Mouse (Mus musculus) kidney, postnatal 0 days (tissue): ENCODE results near the gene Glmp. TPM values are rescaled to one million over a fixed set of nuclear protein-coding genes. Genes with fewer than 3 reads are reported as not detected.

Experiments used
- ATAC-seq: fragments of 200-750 bp; cut with Nextera tagmentation; replicated peaks from 2 replicates; pipeline ENCODE4 v1.8.0; 2017; ENCODE audit warnings: low read depth, moderate number of reproducible peaks, moderate TSS enrichment, moderate library complexity; ENCODE audit not compliant: low FRiP score
- DNase-seq: peaks from one replicate; pipeline ENCODE4 v3.0.0-alpha.2; 2016; ENCODE audit warnings: low spot score
- H3K27ac ChIP-seq: fragments of 300-500 bp; sonication (generic); 2 replicates; pipeline ENCODE4 v1.5.1; 2014; ENCODE audit warnings: mild to moderate bottlenecking
- H3K27me3 ChIP-seq: fragments of 300-500 bp; sonication (generic); 2 replicates; pipeline ENCODE4 v1.6.1; 2014; ENCODE audit warnings: low read length, mixed read lengths; ENCODE audit not compliant: insufficient read depth
- H3K36me3 ChIP-seq: fragments of 300-500 bp; sonication (generic); 2 replicates; pipeline ENCODE4 v1.6.1; 2014; ENCODE audit warnings: low read length, mixed read lengths; ENCODE audit not compliant: insufficient read depth
- H3K4me1 ChIP-seq: fragments of 300-500 bp; sonication (generic); replicated peaks from 2 replicates; pipeline ENCODE4 v1.6.1; 2014; ENCODE audit warnings: antibody characterized with exemption, low read length, mixed read lengths; ENCODE audit not compliant: insufficient read depth
- H3K4me2 ChIP-seq: fragments of 300-500 bp; sonication (generic); 2 replicates; pipeline ENCODE4 v1.6.1; 2014; ENCODE audit warnings: mild to moderate bottlenecking, low read length, moderate library complexity, mixed read lengths
- H3K4me3 ChIP-seq: fragments of 300-500 bp; sonication (generic); replicated peaks from 2 replicates; pipeline ENCODE4 v1.5.1; 2014; ENCODE audit warnings: low read depth, low read length
- H3K9ac ChIP-seq: fragments of 300-500 bp; sonication (generic); 2 replicates; pipeline ENCODE4 v1.6.1; 2014; ENCODE audit warnings: low read depth, low read length
- H3K9me3 ChIP-seq: fragments of 300-500 bp; sonication (generic); replicated peaks from 2 replicates; pipeline ENCODE4 v1.6.1; 2016; ENCODE audit warnings: low read length, inconsistent platforms, mixed read lengths
- CTCF ChIP-seq: IDR thresholded peaks from 2 replicates; pipeline ENCODE4 v1.5.1; 2016; ENCODE audit warnings: antibody characterized with exemption, low read depth, mild to moderate bottlenecking, moderate library complexity
- WGBS: fragments of 180-500 bp; shearing (Covaris S2); extraction: QIAGEN DNeasy Blood & Tissue Kit; methylation state at CpG from one replicate; pipeline ENCODE4 v1.1.7; 2014; 5-methylcytosine and 5-hydroxymethylcytosine counted together
- polyA plus RNA-seq: library from polyadenylated mRNA; unstranded; fragments of >200 nt; fragmentation: Nextera tagmentation; extraction: Ambion mirVana; gene quantifications from 2 replicates; pipeline ENCODE4 v1.2.1, GENCODE M21; 2015

Glmp gene
- polyA plus RNA-seq, 1 experiment from 2014 or later, result 306 TPM

DNA sequence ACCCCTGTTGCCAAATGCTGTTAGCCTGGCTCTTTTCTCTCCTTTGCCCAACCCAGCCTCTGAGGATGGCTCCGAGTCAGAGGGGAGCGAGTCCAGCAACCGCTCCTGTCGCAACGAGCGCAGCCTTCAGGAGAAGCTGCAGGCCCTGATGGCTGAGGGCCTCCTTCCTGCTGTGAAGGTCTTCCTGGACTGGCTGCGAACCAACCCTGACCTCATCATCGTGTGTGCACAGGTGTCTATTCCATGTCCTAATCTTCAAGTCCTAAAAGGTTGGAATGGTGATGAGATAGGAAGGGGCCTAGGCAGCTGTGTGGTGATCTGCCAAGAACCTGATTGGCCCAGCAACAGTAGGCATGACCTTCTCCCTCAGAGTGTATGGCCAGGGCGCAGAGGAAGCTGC is 28.1 kb downstream of the Glmp start:
- no peak for TF ChIP-seq CTCF
- H3K9me3 ChIP-seq, result no peaks in the 10 kb centered on the region
- WGBS, result 88% methylated on average over 9 of the region's 9 CpGs
- DNase-seq (no peak), ATAC-seq (no peak)
- peaks cover 92% of the 10 kb centered on the region for H3K36me3 ChIP-seq
- H3K4me3 ChIP-seq, result no peak overlapping the region
- H3K4me1 ChIP-seq, result no peaks in the 10 kb centered on the region
- H3K27ac ChIP-seq, result no peak overlapping the region
- no peaks in the 10 kb centered on the region for H3K27me3 ChIP-seq
- no peak overlapping the region for H3K4me2 ChIP-seq
- no peak overlapping the region for H3K9ac ChIP-seq

GRCm38 (mm10) chr3:88354396-88355165 is 29.8 kb downstream of the Glmp start:
- Histone ChIP-seq H3K4me2 (no peak overlapping the region), H3K9ac (no peak overlapping the region), H3K4me3 (no peak overlapping the region), H3K27ac (no peak overlapping the region), H3K27me3 (no peaks in the 10 kb centered on the region), H3K4me1 (no peaks in the 10 kb centered on the region), H3K36me3 (peaks cover 96% of the 10 kb centered on the region), H3K9me3 (no peaks in the 10 kb centered on the region)
- 94% methylated on average over 8 of the region's 8 CpGs for WGBS
- TF ChIP-seq CTCF, result peak; percentile 42; the same call in 1 of the 2 replicates
- ATAC-seq (no peak; the same call in 1 of the 2 replicates), DNase-seq (peak; percentile 31)

- ATAC-seq (no peak), DNase-seq (no peak)
- Histone ChIP-seq H3K9me3 (no peaks in the 10 kb centered on the region), H3K27ac (no peak overlapping the region), H3K4me2 (no peak overlapping the region), H3K36me3 (peaks cover 72% of the 10 kb centered on the region), H3K27me3 (no peaks in the 10 kb centered on the region), H3K4me1 (no peaks in the 10 kb centered on the region), H3K9ac (no peak overlapping the region), H3K4me3 (no peak overlapping the region)
- WGBS, result 80% methylated on average over 5 of the region's 5 CpGs
- TF ChIP-seq CTCF, result no peak
These were observed 34.8 kb downstream of the Glmp start for GRCm38 (mm10) chr3:88359584-88359983.

GRCm38 (mm10) chr3:88359989-88360388 is 35.2 kb downstream of the Glmp start:
- no peaks in the 10 kb centered on the region for H3K27me3 ChIP-seq
- no peak overlapping the region for H3K27ac ChIP-seq
- H3K4me3 ChIP-seq, result no peak overlapping the region
- no peak overlapping the region for H3K4me2 ChIP-seq
- H3K36me3 ChIP-seq, result peaks cover 68% of the 10 kb centered on the region
- H3K4me1 ChIP-seq, result no peaks in the 10 kb centered on the region
- WGBS, result 74% methylated on average over 3 of the region's 3 CpGs
- H3K9ac ChIP-seq, result no peak overlapping the region
- no peak for TF ChIP-seq CTCF
- no peaks in the 10 kb centered on the region for H3K9me3 ChIP-seq
- ATAC-seq (no peak), DNase-seq (no peak)

DNA sequence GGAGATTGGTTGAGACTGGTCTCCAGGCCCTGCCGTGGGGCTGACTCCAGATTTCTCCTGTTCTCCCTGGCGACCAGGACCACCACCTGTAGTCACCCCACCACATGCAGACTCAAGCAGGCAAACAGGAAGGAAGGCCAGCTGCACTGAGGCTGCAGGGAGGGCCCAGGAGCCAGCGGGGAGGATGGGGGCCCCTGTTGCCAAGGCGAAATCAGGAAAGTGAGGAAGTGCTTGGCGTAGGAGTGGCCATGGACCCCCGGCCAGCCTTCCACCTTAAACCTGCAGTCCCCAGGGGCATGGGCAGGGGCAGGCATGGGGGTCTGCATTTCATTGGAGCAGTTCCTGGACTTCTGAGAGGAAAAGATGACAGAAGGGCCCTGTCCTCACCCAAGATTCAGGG is 36.3 kb downstream of the Glmp start:
- H3K9ac ChIP-seq, result no peak overlapping the region
- H3K27ac ChIP-seq, result no peak overlapping the region
- peaks cover 57% of the 10 kb centered on the region for H3K36me3 ChIP-seq
- WGBS, result 54% methylated on average over 6 of the region's 6 CpGs
- no peak for TF ChIP-seq CTCF
- no peak overlapping the region for H3K4me2 ChIP-seq
- ATAC-seq (no peak), DNase-seq (no peak)
- H3K4me1 ChIP-seq, result no peaks in the 10 kb centered on the region
- H3K27me3 ChIP-seq, result peaks cover 3% of the 10 kb centered on the region; the same call in 1 of the 2 replicates
- H3K9me3 ChIP-seq, result no peaks in the 10 kb centered on the region
- H3K4me3 ChIP-seq, result no peak overlapping the region

DNA sequence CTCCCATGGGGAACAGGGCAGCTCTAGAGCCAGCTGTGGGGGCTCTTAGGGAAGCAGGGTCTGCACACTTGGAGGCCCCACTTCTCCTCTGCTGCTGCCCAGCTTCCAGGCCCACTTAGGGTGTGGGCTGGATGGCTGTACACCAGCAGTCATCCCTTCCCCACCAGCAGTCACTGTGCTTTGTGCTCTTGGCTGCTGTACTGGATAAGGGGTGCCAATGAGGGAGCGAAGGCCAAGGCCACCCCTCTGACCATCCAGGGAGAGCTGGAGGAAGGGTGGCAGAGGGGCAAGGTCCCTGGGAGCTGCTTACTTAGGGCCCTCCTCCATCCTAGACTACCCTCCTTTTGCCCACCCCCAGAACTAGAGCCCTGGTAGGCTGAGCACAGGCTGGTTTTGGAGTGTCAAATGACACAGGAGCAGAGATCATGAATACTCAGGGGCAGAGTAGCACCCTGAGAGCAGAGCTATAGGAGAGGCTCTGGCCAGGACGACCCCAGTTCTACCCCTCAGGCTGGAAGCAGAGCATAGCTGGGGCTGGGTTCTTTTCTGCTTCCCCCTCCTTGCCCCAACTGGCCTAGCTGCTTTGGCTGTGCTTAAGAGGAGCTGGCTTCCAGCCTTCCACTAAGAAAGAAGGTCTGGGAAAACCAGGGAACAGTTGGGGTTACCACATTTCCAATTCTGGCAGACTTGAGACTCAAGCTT is 36.9 kb downstream of the Glmp start:
- H3K9me3 ChIP-seq, result no peaks in the 10 kb centered on the region
- H3K4me2 ChIP-seq, result no peak overlapping the region
- 80% methylated on average over 2 of the region's 2 CpGs for WGBS
- ATAC-seq (no peak; the same call in 1 of the 2 replicates), DNase-seq (no peak)
- no peak for TF ChIP-seq CTCF
- H3K27ac ChIP-seq, result no peak overlapping the region
- H3K4me3 ChIP-seq, result no peak overlapping the region
- H3K36me3 ChIP-seq, result peaks cover 50% of the 10 kb centered on the region
- H3K27me3 ChIP-seq, result peaks cover 3% of the 10 kb centered on the region; the same call in 1 of the 2 replicates
- H3K9ac ChIP-seq, result no peak overlapping the region
- H3K4me1 ChIP-seq, result no peaks in the 10 kb centered on the region
